Mouse (Mus musculus) testis, postnatal 14 days (tissue): Measurements from ENCODE around the gene Olfr222.

Experiments used
- DNase-seq: peaks from one replicate; pipeline ENCODE4 v3.0.0; 2021; ENCODE audit warnings: low spot score

Gene Olfr222

GRCm38 (mm10) chr11:59540123-59540522, 35.9 kb downstream of the Olfr222 start:
- DNase-seq, result no peak

DNA sequence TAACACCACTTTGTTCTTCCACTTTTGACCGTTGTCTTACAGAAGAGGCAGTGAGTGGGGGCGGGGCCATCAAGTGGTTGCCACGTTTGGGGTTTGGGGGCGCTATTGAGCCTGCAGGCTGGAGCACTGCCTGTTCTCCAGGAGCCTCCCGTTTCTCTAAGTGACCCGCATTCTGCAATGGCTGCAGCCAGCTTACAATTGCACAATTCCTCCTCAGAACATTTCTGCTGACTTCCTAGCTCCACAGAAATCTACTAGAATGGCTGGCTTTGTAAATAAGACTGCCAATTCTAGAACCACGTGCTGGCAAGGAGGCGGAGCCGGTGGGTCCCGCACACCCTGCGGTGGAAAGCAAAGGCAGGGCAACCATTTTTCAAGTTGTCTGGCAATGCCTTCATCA, 37.6 kb downstream of the Olfr222 start:
- DNase-seq, result peak; percentile 34

- DNase-seq, result peak; percentile 42
These were observed 38.6 kb downstream of the Olfr222 start for GRCm38 (mm10) chr11:59537218-59538130.

GRCm38 (mm10) chr11:59531562-59531961, 44.5 kb downstream of the Olfr222 start:
- no peak for DNase-seq

DNA sequence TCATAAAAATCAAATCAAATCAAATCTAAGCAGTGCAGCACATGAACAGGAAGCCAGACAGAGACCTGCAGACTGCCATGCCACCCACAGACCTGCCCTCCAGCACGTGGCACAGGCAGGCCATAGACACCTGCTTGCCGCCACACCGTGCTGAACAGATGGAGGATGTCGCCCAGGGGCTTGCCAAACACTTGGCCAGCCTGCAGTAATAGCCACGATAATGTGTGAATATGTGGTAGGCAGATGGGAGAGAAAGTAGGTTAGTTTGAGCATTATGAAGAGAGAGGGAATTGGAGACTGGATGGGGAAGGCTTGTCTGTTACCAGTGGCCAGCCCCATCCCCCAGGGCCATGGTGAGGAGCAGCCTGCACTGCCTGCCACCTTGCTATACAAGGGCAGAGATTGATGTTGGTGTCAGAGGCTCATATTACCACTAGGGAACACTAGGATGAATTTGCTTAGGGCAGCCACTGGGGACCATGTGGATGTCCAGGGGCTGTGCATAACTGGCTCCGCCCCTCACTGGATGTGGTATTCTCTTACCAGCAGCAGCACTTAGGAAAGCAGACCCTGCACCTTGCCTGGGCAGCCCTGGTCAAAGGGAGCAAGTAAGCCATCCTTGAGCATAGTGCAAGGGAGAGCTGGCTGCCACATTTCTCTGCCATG, 45.0 kb downstream of the Olfr222 start:
- no peak for DNase-seq

DNA sequence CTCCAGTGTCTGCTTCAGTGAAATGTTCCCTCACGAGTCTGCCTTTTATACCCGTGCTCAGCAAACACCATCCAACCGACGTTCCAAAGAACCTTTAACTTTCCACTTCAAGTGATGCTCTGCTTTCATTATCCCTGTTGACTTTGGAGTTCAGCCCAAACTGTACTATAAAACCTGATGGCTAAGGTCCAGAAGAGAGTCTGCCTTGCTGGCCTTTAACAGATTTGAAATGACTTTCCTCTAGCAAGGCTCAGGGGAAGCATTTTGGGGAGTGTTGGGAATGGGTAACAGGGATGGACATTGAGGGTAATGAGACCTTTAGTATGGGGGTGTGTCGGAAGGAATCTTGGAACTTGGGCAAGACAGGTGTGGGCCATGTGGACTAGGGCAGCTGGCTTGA, 45.8 kb downstream of the Olfr222 start:
- DNase-seq, result no peak

DNA sequence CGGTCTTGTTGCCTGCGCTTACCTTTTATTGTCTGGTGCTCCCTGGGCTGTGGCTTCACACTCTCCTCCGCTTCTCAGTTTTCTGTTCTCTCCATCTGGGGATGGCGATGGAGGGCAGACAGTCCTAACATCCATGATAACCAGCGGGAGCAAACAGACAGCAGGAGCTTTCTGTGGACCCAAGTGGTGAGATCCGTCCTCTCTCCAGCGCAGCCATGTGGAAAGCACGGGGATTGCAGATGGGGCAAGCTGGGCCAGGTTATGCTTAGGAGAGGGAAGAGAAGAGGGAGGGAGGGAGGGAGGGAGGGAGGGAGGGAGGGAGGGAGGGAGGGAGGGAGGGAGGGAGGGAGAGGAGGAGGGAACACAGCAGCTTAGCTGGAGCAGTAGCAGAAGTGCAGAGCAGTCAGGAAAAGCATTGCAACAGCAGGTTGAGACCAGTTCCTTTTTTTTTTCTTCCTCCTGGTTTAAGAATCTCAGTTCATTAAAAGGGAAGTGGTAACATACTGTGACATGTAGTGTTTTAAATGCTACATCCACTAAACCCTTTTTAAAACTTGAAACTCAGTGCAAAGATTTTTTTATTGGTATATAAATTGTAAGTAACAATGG, 49.5 kb downstream of the Olfr222 start, which contains the start of gene Zkscan17:
Gene Zkscan17, minus strand, starts transcription at position 280 of the 609 bp plus-strand sequence.
- DNase-seq, result peak; percentile 44

GRCm38 (mm10) chr11:59525237-59525636, 50.8 kb downstream of the Olfr222 start:
- DNase-seq, result peak; percentile 84

DNA sequence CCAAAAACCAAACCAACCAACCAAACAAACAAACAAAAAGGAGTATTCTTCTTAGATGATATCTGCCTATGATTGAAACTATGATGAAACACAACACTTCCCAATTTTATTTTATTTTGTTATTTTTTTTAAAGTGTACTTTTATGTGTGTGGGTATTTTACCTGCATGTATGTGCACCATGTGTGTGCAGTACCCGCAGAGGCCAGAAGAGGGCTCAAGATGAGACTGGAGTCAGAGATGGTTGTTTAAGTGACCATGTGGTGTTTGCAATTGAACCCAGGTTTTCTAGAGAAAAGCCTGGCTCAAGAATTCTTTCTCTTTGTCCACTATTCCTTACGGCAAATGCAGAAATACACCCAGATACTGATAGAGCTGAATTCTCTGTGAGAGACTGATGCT, 51.9 kb downstream of the Olfr222 start:
- DNase-seq, result no peak
